Mouse (Mus musculus) erythroblast, embryonic 14.5 days (primary cell): ENCODE results near the gene Olfr365. TPM values are rescaled to one million over a fixed set of nuclear protein-coding genes. Genes with fewer than 3 reads are reported as not detected.

ENCODE experiments used
- H3K27me3 ChIP-seq: 2 replicates; pipeline ENCODE4 v1.6.1; 2012; ENCODE audit warnings: inconsistent platforms; ENCODE audit not compliant: control insufficient read depth
- H3K36me3 ChIP-seq: 2 replicates; pipeline ENCODE4 v1.6.1; 2012; ENCODE audit warnings: mild to moderate bottlenecking, inconsistent platforms; ENCODE audit not compliant: control insufficient read depth
- H3K4me1 ChIP-seq: 2 replicates; pipeline ENCODE4 v1.6.1; 2012; ENCODE audit warnings: inconsistent platforms; ENCODE audit not compliant: control insufficient read depth
- H3K4me3 ChIP-seq: replicated peaks from 2 replicates; pipeline ENCODE3; 2012; ENCODE audit warnings: moderate library complexity, mild to moderate bottlenecking, inconsistent platforms
- H3K9me3 ChIP-seq: 2 replicates; pipeline ENCODE4 v1.6.1; 2012; ENCODE audit warnings: low read length, inconsistent platforms, mixed read lengths; ENCODE audit not compliant: control insufficient read depth
- GATA1 ChIP-seq: IDR thresholded peaks from 2 replicates; pipeline ENCODE4 v1.6.1; 2012; ENCODE audit warnings: low read length, inconsistent platforms, mixed read lengths
- TAL1 ChIP-seq: IDR thresholded peaks from 3 replicates; pipeline ENCODE4 v1.6.1; 2012; ENCODE audit warnings: low read length, inconsistent platforms, mixed read lengths
- polyA plus RNA-seq: library from polyadenylated mRNA; stranded (reverse); fragments of >175 nt; gene quantifications from 2 replicates; pipeline ENCODE4 v1.2.3, GENCODE M21; 2012

The Olfr365 gene
- polyA plus RNA-seq, result not detected in 2 replicates

- H3K4me3 ChIP-seq, result no peak within 1 kb of the TSS
- no peaks in the 10 kb centered on the region for H3K36me3 ChIP-seq
- TF ChIP-seq TAL1, result no peak
- TF ChIP-seq GATA1, result no peak
- no peaks in the 10 kb centered on the region for H3K27me3 ChIP-seq
- H3K9me3 ChIP-seq, result peaks cover 5% of the 10 kb centered on the region; the same call in 1 of the 2 replicates
- H3K4me1 ChIP-seq, result no peaks in the 10 kb centered on the region
Observed at GRCm38 (mm10) chr2:37187898-37188297, at the start of gene Olfr365. TSS of gene Olfr365 (plus strand) at chr2:37188198.

- H3K4me3 ChIP-seq, result no peak within 1 kb of the TSS
- TF ChIP-seq GATA1, result no peak
- no peak for TF ChIP-seq TAL1
- H3K4me1 ChIP-seq, result no peaks in the 10 kb centered on the region
- no peaks in the 10 kb centered on the region; the same call in 1 of the 2 replicates for H3K9me3 ChIP-seq
- H3K27me3 ChIP-seq, result no peaks in the 10 kb centered on the region
- no peaks in the 10 kb centered on the region for H3K36me3 ChIP-seq
Observed at GRCm38 (mm10) chr2:37139022-37139421, 49.0 kb upstream of the Olfr365 start, which contains the start of gene Olfr364-ps1. TSS of gene Olfr364-ps1 (plus strand) at chr2:37139322.

GRCm38 (mm10) chr2:37211274-37211673, 23.3 kb downstream of the Olfr365 start, which contains the start of gene Olfr366:
TSS of gene Olfr366 (plus strand) at chr2:37211574.
- H3K4me1 ChIP-seq, result no peaks in the 10 kb centered on the region
- H3K4me3 ChIP-seq, result no peak within 1 kb of the TSS
- H3K36me3 ChIP-seq, result no peaks in the 10 kb centered on the region
- H3K27me3 ChIP-seq, result no peaks in the 10 kb centered on the region
- peaks cover 8% of the 10 kb centered on the region for H3K9me3 ChIP-seq
- TF ChIP-seq GATA1 (no peak), TAL1 (no peak)

Other genes starting within 250 kb of the Olfr365 start
- not detected in 2 replicates for gene Olfr357, start 194.4 kb upstream of the Olfr365 start, polyA plus RNA-seq
- 0.01 TPM in 1 of 2 replicates, not detected in the other for gene Olfr358, start 178.9 kb upstream of the Olfr365 start, polyA plus RNA-seq
- not detected in 2 replicates for gene Olfr360, start 122.5 kb upstream of the Olfr365 start, polyA plus RNA-seq
- not detected in 2 replicates for gene Olfr361, start 98.9 kb upstream of the Olfr365 start, polyA plus RNA-seq
- gene Olfr362, start 70.3 kb upstream of the Olfr365 start, polyA plus RNA-seq, result not detected in 2 replicates
- not detected in 2 replicates for gene Olfr364-ps1, start 48.9 kb upstream of the Olfr365 start, polyA plus RNA-seq
- not detected in 2 replicates for gene Olfr366, start 23.4 kb downstream of the Olfr365 start, polyA plus RNA-seq
- gene Olfr368, start 138.3 kb downstream of the Olfr365 start, polyA plus RNA-seq, result not detected in 2 replicates
- gene Pdcl, start 171.1 kb downstream of the Olfr365 start, polyA plus RNA-seq, result 0.05 and 0.12 TPM in 2 replicates
- 0.03 and 0.07 TPM in 2 replicates for gene Rc3h2, start 234.7 kb downstream of the Olfr365 start, polyA plus RNA-seq